Mouse (Mus musculus) lung, adult 2 months (tissue): ENCODE measurements around the gene Cd2.

Source experiments
- CTCF ChIP-seq: fragments of 200-500 bp; IDR thresholded peaks from 2 replicates; pipeline ENCODE4 v1.5.1; 2011; ENCODE audit warnings: mild to moderate bottlenecking, low read length, control low read depth; ENCODE audit not compliant: insufficient read depth
- POLR2A ChIP-seq: fragments of 200-500 bp; IDR thresholded peaks from 2 replicates; pipeline ENCODE4 v1.6.1; 2011; ENCODE audit warnings: low read depth, mild to moderate bottlenecking, control low read depth, low read length, borderline replicate concordance; ENCODE audit errors: extremely low read depth

DNA sequence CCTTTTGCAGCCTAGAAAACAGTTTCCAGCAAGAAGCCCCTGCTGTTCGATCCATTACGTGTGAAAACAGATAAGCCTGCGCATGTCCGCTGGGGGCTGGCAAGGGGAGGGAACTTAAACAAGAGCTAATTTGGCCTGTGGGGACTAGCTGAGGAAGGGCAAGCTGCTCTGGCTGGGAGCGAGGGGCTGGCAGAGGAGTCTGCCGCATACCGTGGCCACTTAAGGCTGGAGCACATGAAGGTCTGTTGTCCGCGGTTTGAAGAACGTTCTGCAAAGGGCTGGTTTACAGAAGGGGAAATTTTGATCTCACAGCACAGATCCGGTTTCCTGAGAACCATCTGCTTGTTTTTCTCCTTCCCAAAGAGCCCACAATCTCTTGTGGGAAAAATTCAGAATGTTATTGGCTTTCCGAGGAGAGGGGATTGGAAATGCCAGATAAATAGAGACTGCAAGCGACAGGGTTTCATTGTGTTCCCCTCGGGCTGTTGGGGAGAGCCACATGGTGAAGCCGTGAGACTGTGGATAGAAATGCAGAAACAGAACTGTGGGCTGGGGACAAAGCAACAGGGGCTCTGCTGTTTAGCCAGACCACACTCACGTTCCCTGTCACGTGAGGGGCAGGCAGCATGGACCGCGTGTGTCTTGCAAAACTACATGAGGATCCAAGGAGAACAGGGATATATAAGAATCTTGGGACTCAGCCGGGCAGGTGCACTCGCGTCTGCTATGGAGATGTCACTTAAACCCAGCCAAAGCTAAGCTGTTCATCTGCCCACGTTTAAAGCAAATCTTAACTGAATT lies 12.7 kb upstream of the Cd2 start:
- TF ChIP-seq CTCF (no peak), POLR2A (no peak)
